Mouse (Mus musculus) olfactory bulb, adult 2 months (tissue): ENCODE data around the gene Klk10. TPM values are rescaled to one million over a fixed set of nuclear protein-coding genes. Genes with fewer than 3 reads are reported as not detected.

Experiments used
- H3K27ac ChIP-seq: fragments of 200-500 bp; 2 replicates; pipeline ENCODE4 v1.5.1; 2012; ENCODE audit warnings: low read depth, low read length; ENCODE audit not compliant: insufficient read depth
- H3K4me1 ChIP-seq: fragments of 200-500 bp; 2 replicates; pipeline ENCODE4 v1.6.1; 2012; ENCODE audit warnings: low read length; ENCODE audit not compliant: control insufficient read depth, insufficient read depth
- H3K4me3 ChIP-seq: fragments of 200-500 bp; 2 replicates; pipeline ENCODE4 v1.5.1; 2012; ENCODE audit warnings: mild to moderate bottlenecking, low read depth, low read length, moderate library complexity; ENCODE audit not compliant: insufficient read depth
- CTCF ChIP-seq: fragments of 200-500 bp; IDR thresholded peaks from 2 replicates; pipeline ENCODE4 v1.5.1; 2012; ENCODE audit warnings: low read depth, mild to moderate bottlenecking, low read length, moderate library complexity; ENCODE audit not compliant: insufficient read depth
- POLR2A ChIP-seq: fragments of 200-500 bp; IDR thresholded peaks from 2 replicates; pipeline ENCODE4 v1.6.1; 2012; ENCODE audit warnings: mild to moderate bottlenecking, low read depth, low read length, moderate library complexity; ENCODE audit not compliant: insufficient read depth
- whole genome bisulfite sequencing: fragments of 180-500 bp; shearing (Covaris S2); methylation state at CpG from one replicate; pipeline ENCODE4 v1.1.7; 2018; 5-methylcytosine and 5-hydroxymethylcytosine counted together
- polyA plus RNA-seq: library from polyadenylated mRNA; stranded (reverse); fragments of >200 nt; gene quantifications from 2 replicates; pipeline ENCODE4 v1.2.4, GENCODE M21; 2012; ENCODE audit warnings: low replicate concordance; ENCODE audit not compliant: missing spikeins, insufficient read depth, insufficient read length

Gene Klk10
- not detected in 2 replicates for polyA plus RNA-seq

- no peak within 1 kb of the TSS for H3K4me3 ChIP-seq
- 39% methylated on average over 5 of the region's 5 CpGs for WGBS
- peaks cover 12% of the 10 kb centered on the region for H3K4me1 ChIP-seq
- no peak for TF ChIP-seq CTCF
- TF ChIP-seq POLR2A = no peak
- H3K27ac ChIP-seq = no peak within 1 kb of the TSS
Measured at GRCm38 (mm10) chr7:43780746-43781145, at the start of gene Klk10. Gene Klk10 (plus strand): TSS chr7:43781035.

DNA sequence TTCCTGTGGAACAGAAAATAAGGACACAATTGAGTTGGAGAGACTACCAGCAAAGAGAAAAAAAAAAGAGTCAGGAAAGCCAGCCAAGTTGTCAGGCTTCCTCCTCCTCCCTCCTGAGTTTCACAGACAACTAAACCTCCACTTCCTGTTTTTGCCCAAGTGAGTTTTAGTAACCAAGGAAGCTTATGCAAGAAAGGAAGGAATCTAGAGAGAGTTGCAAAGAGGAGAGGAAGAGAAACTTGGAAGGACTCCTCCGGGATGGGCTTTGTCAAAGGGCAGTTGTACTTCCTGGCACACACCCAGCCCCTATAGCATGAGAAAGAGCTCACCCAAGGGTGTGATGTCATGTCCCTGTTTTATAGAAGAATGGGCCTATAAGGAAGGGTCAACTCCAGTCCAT lies 33.0 kb upstream of the Klk10 start:
- 31% methylated on average over 1 of the region's 1 CpGs for WGBS
- H3K27ac ChIP-seq = no peak overlapping the region
- TF ChIP-seq POLR2A (no peak), CTCF (no peak)
- H3K4me3 ChIP-seq = no peak overlapping the region
- H3K4me1 ChIP-seq = no peaks in the 10 kb centered on the region

DNA sequence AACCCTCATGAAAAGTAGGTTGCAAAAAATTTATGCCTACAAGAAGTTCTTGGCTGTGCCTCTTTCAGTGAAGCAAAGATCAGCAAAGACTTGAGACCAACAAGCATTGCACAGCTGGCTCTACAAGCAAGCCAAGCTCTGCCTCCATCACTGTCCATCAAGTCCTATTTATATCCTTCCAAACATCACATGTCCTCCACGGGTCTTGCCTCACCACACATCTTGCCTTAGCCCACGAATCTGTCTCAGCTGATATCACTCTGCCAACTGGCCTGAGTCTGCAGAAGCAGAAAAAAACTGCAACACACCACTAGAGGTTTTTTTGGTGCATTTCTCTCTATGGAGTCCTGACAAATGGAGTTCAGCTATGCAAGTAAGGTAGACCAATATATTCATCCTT lies 28.0 kb upstream of the Klk10 start:
- WGBS = 68% methylated on average over 2 of the region's 2 CpGs
- no peak overlapping the region for H3K4me3 ChIP-seq
- H3K4me1 ChIP-seq = no peaks in the 10 kb centered on the region
- H3K27ac ChIP-seq = no peak overlapping the region
- no peak for TF ChIP-seq CTCF
- no peak for TF ChIP-seq POLR2A

DNA sequence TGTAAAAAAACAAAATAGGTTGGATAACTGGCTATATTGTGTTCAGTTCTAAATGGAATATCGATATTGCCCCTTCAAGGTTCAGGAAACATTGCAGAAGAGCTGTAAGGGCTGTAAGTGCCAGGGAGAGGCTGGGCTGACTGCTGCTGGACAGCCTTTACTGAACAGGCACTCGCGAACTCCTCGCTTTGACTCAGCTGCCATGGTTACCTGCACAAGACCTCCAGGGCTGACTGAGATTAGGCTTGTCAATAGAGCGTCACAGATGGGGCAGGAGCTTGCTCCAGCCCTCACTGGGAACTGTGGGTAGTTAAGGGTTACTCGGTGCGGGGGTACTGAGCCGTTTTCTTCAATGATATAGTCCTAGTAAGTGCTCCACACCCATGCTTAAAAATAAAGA lies 14.4 kb upstream of the Klk10 start:
- Histone ChIP-seq H3K4me3 (no peak overlapping the region), H3K4me1 (no peaks in the 10 kb centered on the region), H3K27ac (no peak overlapping the region)
- 31% methylated on average over 8 of the region's 8 CpGs for WGBS
- TF ChIP-seq CTCF = no peak
- no peak for TF ChIP-seq POLR2A

DNA sequence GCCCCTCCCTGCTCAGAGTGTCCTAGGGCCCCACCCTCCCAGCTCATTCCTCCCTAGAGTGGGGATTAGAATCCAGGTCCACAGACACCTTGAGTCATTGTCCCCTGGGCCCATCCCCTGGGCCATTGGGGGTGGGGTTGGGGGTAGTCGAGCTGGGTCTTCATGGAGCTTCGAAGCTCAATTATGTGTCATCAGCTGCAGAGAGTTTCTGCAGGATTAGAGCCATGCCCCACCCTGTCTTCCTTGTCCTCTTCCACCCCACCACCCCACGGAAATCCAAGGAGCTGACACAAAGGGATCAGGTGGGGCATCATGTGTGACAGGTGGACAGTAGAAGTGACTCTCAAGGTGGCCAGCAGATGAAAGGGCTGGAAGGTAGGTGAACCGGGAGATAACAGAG lies 12.2 kb upstream of the Klk10 start, which contains the start of gene Klk12:
Klk12 (plus strand) TSS at position 301 of the 400 bp plus-strand sequence.
- Histone ChIP-seq H3K4me3 (no peak within 1 kb of the TSS), H3K27ac (no peak within 1 kb of the TSS), H3K4me1 (no peaks in the 10 kb centered on the region)
- TF ChIP-seq CTCF = no peak
- 81% methylated on average over 4 of the region's 4 CpGs for WGBS

- WGBS = 93% methylated on average over 8 of the region's 8 CpGs
- no peak overlapping the region for H3K27ac ChIP-seq
- H3K4me3 ChIP-seq = no peak overlapping the region
- TF ChIP-seq POLR2A (no peak), CTCF (no peak)
- no peaks in the 10 kb centered on the region for H3K4me1 ChIP-seq
Measured at GRCm38 (mm10) chr7:43769636-43770035, 11.2 kb upstream of the Klk10 start.

DNA sequence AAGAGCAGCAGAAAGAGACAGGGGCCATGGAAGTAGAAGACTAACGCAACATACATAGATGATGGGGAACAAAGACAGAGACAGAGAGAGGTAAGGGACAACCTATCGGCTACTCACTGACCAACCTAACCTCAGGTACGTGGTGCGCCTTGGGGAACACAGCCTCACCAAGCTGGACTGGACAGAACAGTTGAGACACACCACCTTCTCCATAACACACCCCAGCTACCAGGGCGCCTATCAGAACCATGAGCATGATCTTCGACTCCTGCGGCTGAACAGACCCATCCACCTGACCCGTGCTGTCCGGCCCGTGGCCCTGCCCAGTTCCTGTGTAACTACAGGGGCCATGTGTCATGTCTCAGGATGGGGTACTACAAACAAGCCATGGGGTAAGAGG lies 10.1 kb upstream of the Klk10 start:
- TF ChIP-seq POLR2A (no peak), CTCF (no peak)
- Histone ChIP-seq H3K27ac (no peak overlapping the region), H3K4me1 (no peaks in the 10 kb centered on the region), H3K4me3 (no peak overlapping the region)
- WGBS = 96% methylated on average over 10 of the region's 10 CpGs

DNA sequence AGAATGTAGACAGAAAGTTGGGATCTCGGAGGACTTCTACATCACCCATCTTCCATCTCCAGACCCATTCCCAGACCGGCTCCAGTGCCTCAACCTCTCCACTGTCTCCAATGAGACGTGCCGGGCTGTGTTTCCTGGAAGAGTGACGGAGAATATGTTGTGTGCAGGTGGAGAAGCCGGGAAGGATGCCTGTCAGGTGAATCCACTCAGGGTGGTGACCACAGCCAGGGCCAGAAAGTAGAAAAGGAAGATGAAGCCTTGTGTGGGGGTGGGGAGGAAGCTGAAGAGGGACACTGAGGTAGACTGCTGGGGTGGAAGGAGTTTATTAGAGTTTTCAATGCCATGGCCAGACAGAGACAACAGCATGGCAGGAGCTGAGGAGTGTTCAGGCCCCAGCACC lies 8.9 kb upstream of the Klk10 start:
- Histone ChIP-seq H3K27ac (no peak overlapping the region), H3K4me1 (no peaks in the 10 kb centered on the region), H3K4me3 (no peak overlapping the region)
- WGBS = 97% methylated on average over 6 of the region's 6 CpGs
- TF ChIP-seq CTCF (no peak), POLR2A (no peak)

DNA sequence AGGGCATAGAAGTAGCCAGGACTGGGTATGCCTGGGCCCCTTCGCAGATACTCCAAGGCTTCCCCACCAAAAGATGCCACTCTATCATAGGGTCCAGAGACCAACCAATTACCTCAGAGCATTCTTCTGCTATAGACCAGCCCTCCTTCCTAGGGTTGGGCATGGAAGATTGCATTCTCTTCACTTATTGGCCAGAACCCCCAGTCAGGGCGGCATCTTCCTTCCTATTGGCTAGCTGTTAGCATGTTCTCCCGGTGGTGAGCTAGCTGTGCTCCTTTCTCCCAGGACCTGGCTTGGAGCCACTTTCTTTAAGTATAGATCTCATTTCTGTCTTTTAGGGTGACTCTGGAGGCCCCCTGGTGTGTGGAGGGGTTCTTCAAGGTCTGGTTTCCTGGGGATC lies 7.9 kb upstream of the Klk10 start:
- H3K4me3 ChIP-seq = no peak overlapping the region
- 80% methylated on average over 3 of the region's 3 CpGs for WGBS
- no peak overlapping the region for H3K27ac ChIP-seq
- no peaks in the 10 kb centered on the region for H3K4me1 ChIP-seq
- TF ChIP-seq CTCF (no peak), POLR2A (no peak)

GRCm38 (mm10) chr7:43774364-43774763 lies 6.5 kb upstream of the Klk10 start, which contains the start of gene Klk11:
Gene Klk11 (plus strand): TSS chr7:43774604.
- 92% methylated on average over 5 of the region's 5 CpGs for WGBS
- no peaks in the 10 kb centered on the region for H3K4me1 ChIP-seq
- H3K27ac ChIP-seq = no peak within 1 kb of the TSS
- TF ChIP-seq CTCF (no peak), POLR2A (no peak)
- H3K4me3 ChIP-seq = no peak within 1 kb of the TSS

GRCm38 (mm10) chr7:43774802-43775201 lies 6.0 kb upstream of the Klk10 start:
- H3K4me1 ChIP-seq = no peaks in the 10 kb centered on the region
- WGBS = 53% methylated on average over 6 of the region's 6 CpGs
- H3K4me3 ChIP-seq = no peak overlapping the region
- no peak overlapping the region for H3K27ac ChIP-seq
- TF ChIP-seq POLR2A (no peak), CTCF (no peak)
